Mouse (Mus musculus) spleen, adult 2 months (tissue): Measurements from ENCODE around the gene Lrat.

Experiments used
- CTCF ChIP-seq: fragments of 200-500 bp; IDR thresholded peaks from 2 replicates; pipeline ENCODE4 v1.5.1; 2011; ENCODE audit warnings: mild to moderate bottlenecking, inconsistent platforms; ENCODE audit not compliant: insufficient read depth, insufficient read length, insufficient replicate concordance; ENCODE audit errors: extremely low read depth
- POLR2A ChIP-seq: fragments of 200-500 bp; IDR thresholded peaks from 2 replicates; pipeline ENCODE4 v1.6.1; 2011; ENCODE audit warnings: low read depth, low read length, inconsistent platforms

- TF ChIP-seq CTCF (no peak), POLR2A (no peak)
Measured at GRCm38 (mm10) chr3:82950208-82950607, 46.4 kb upstream of the Lrat start.
